Mouse (Mus musculus) large intestine, adult 2 months (tissue): ENCODE measurements around the gene Cep55. TPM values are rescaled to one million over a fixed set of nuclear protein-coding genes. Genes with fewer than 3 reads are reported as not detected.
A peak's percentile ranks its signal among the peaks of the same experiment; 100 is the strongest.

Experiments
- DNase-seq: peaks from one replicate; pipeline ENCODE4 v3.0.0-alpha.2; 2012; ENCODE audit warnings: low read depth, low spot score
- WGBS: fragments of 180-500 bp; shearing (Covaris S2); methylation state at CpG from one replicate; pipeline ENCODE4 v1.1.7; 2018; 5-methylcytosine and 5-hydroxymethylcytosine counted together
- polyA plus RNA-seq: library from polyadenylated mRNA; depleted of rRNA; stranded (reverse); fragments of >200 nt; gene quantifications from 2 replicates; pipeline ENCODE4 v1.2.3, GENCODE M21; 2012; rRNA removed

Gene Cep55
- polyA plus RNA-seq, 1 experiment, result 6.9 TPM

DNA sequence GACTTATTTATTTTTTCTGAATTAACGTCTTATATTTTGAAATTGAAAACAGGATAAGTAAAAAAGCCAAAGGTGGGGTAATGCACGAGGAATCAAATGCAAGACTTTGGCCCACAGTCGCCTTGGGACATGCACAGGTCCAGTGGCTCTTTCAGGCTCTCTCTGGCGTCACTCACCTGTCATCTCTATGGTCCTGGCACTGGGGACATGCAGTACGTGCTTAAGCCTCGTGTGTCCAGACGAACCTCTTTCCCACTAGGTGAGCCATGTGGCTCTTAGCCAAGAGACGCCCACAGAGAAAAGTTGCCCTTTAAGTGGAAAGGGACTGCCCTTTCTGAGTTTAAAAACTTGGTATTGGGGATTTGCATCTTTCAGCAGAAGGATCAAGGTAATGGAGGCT is 34.5 kb downstream of the Cep55 start:
- 63% methylated on average over 8 of the region's 8 CpGs for WGBS
- no peak for DNase-seq

DNA sequence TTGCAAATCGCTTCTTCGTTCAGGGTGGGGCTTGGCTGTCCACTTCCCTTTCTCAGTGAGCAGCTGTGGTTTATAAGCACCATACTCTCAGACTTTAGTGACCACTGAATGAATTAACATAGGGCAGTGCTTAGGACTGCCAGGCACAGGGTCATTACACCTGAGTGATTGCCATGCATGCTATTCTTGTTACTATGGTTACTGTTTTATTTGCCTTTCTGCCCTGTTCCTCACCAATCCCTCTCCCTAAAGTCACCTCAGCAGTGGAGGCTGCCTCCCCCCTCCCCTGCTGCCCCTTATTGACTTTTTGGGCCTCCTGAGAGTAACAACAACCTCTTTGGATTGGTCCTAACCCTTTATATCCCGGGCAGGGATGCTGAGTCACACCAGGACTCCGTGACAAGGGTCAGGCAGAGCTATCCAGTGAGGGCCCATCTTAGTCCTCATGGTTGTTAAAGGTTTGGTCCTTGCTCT is 36.7 kb downstream of the Cep55 start:
- 24% methylated on average over 4 of the region's 4 CpGs for WGBS
- DNase-seq, result no peak

DNA sequence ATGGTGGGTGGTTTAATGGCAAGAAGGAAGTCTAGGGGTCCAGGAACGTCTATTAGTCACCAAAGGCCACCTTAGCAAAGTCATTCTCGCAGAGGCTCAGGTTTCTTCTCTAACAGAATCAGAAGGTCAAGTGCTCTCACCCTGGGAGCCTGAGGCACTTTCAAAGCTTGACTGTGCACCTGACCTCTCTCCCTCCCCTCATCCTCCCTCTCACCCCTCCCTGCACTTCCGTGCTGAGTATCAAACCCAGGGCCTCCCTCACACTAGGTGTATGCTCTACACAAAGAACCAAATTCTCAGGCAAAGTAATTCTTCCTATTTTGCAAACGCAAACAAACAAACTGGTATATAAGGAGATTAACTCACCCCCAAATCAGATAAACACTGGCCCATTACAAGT is 41.4 kb downstream of the Cep55 start:
- no peak for DNase-seq
- 54% methylated on average over 4 of the region's 4 CpGs for WGBS

DNA sequence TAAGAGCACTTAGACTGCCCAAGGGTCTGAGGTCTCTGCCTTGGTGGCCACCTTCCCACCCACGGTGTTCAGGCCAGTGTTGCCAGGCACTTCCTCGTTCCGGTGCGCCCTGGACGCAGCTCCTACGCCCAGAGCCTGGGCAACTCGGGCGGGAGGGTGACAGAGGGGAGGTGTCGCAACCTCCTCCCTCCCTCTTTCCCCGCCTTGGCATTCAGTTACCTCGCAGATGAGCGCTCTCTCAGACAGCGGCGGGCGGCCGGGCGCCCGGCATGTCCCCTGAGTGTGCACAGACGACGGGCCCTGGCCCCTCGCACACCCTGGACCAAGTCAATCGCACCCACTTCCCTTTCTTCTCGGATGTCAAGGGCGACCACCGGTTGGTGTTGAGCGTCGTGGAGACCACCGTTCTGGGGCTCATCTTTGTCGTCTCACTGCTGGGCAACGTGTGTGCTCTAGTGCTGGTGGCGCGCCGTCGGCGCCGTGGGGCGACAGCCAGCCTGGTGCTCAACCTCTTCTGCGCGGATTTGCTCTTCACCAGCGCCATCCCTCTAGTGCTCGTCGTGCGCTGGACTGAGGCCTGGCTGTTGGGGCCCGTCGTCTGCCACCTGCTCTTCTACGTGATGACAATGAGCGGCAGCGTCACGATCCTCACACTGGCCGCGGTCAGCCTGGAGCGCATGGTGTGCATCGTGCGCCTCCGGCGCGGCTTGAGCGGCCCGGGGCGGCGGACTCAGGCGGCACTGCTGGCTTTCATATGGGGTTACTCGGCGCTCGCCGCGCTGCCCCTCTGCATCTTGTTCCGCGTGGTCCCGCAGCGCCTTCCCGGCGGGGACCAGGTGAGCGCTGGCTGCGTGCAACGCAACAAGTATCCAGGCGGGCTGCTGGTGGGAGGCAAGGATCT is 42.3 kb downstream of the Cep55 start, which contains the start of gene Ffar4:
Ffar4 (plus strand) TSS at position 214 of the 901 bp plus-strand sequence.
- WGBS, result under 1% methylated on average over 77 of the region's 77 CpGs
- DNase-seq, result no peak

DNA sequence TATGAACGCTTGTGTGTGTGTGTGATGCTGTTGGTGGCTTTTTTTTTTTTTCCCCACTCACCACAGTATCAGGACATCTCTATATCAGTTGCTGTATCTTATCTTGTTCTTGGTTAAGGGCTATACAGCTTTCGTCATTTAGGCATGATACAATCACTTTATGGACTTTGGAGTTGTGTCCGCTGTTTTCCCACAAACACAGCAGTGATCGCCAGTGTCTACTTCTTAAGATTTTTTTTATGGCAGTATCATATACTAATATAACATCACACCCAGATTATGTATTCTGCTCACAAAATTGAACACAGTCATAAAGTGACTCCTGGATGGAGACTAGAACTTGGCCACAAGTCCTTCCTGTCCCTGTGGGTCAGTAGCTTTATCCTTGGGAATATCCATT is 53.1 kb downstream of the Cep55 start:
- peak; percentile 81 for DNase-seq
- WGBS, result 39% methylated on average over 4 of the region's 4 CpGs

DNA sequence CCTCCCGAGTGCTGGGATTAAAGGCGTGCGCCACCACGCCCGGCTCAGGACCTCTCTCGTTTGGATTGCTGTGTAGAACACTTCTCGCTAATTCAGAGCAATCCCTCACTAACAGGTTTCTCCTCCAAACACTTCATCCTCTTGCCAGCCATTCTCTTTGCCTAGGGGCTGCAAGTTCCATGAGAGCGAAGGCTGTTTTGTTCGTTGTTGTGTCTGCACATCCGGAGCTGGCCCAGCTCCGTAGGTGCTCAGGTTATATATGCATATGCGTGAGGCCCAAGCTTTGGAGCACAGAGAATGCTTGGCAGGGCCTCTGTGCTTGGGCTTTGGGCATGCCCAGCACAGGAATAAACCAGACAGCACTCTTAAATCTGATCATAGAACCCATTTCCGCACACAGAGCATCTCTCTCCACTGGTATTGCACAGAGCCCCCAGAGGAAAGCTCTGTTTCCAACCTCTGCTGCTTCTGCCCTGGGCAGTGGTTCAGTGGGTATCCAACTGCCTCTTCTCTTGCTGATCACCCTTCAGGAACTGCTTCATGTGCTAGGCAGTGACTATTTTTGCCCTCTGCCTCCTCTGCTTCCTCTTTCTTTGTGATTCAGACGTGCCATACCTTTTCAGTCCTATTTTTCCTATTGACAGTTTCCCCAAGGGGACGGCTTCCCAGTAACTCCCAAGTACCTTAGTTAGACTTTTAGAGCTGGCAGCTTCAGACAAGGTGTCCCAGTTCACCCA is 54.9 kb downstream of the Cep55 start:
- 92% methylated on average over 15 of the region's 15 CpGs for WGBS
- no peak for DNase-seq

DNA sequence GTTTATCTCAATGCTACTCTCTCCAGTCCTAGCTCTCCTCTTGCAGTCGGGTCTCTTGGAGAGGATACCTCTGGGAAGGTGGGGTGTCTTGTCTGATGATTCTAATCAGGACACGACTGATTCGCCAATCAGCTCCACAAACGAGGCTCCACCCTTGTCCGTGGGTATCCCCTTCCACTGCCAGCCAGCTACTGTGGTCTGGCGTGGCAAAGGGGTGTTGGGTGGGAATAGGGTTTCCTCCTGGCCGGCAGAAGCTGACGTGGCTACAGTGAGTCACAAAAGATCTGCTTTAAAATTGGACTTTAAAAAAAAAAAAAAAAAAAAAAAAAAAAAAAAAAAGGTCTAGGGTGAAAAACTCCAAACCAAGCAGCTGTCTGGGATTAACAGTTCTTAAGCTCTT is 56.2 kb downstream of the Cep55 start:
- DNase-seq, result no peak
- WGBS, result 82% methylated on average over 8 of the region's 8 CpGs

DNA sequence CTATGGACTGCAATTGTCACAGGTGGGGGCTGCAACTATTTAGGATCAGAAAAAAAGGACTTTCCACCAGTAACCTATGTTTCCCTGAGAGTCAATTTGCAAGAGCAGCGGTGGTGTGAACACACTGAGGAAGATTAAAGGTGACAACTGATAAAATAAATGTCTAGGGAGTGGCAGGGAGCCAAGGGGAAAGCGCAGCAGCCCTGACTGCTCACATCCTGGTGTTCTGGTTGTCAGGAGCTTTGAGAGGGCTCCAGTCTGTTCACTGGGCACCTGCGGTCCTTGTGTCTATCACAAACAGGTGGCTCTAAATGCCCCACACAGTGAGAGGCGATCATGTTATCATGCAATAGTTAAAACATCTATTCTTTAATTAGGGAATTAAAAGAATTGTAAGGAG is 57.8 kb downstream of the Cep55 start:
- 30% methylated on average over 4 of the region's 4 CpGs for WGBS
- no peak for DNase-seq

DNA sequence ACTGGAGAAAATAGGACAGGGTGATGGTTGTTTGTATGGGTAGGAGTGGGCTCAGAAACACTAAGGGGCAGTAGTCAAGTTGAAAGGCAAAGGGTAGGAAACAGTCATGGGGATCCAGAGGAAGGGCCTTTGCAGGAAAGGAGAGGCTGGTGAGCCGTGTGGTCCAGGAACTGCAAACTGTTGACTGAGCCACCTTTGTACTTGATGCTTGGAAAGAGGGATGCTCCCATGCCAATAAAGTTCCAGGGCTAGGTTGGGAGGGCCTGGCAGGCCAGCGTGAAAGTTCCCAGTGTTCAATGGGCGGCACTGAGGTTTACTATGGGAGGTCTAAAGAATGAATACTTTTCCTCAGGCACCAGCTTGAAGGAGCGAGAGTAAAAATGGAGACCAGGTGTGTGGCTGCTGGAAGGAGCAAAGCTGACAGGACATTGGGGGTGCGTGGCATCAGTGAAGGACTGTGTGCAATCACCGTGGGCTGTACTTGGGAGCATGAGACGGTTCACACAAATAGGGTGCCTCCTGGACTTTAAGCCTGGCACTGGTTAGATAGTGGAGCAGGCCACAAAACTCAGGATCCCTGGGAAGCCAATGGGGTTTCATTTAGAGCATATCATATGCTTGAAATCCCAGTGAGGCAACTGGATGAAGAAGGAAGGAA is 60.2 kb downstream of the Cep55 start:
- 85% methylated on average over 7 of the region's 7 CpGs for WGBS
- DNase-seq, result no peak

DNA sequence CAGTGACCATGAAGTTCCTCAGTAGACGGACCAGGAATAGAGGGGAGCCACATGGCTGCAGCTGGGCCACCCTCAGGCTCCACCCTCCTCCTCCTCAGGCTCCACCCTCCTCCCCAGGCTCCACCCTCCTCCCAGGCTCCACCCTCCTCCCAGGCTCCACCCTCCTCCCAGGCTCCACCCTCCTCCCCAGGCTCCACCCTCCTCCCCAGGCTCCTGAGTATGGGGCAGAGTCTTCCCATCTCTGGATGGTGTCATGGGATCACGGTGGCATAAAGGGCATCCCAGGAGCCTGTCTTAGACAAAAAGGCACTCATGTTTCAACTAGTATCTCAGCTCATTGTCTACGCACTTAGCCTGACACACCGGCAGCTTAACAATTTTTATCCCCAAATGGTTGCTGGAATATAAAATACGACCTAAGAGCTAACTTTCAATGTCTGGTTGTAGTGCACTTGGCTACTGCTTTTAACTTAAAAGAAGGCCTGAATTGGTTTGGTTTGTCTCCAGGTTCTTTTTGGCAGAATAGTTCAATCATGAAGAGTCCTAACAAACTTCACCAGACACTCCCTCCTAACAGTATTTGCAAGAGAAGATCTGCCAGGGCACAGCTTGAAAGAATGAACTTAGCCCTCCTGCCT is 65.4 kb downstream of the Cep55 start:
- WGBS, result 87% methylated on average over 5 of the region's 5 CpGs
- no peak for DNase-seq

DNA sequence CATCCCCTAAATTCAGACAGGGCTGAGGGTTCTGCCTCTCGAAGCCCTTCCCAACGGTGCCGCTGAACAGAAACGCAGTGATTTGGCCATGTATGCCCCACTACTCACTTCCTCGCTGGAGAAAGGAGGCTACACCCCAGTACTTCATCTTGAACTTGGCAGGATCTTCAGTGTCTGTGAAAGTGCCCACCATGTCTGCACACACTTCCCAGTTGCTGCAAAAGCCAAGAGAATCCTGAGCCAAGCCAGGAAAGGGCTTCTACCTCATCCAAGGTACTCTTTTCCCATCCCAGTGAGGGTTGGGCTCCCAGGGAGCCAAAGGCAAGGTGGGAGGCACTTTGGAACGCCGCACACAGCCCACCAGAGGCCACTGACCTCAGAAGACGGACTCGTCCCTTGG is 69.1 kb downstream of the Cep55 start:
- 44% methylated on average over 9 of the region's 9 CpGs for WGBS

More for the DNA sequence above, 69.1 kb downstream of the Cep55 start:
- DNase-seq, result no peak

Other genes starting within 250 kb of the Cep55 start
- 12.8 and 13.6 TPM in 2 replicates for gene Myof, start 11.4 kb upstream of the Cep55 start, polyA plus RNA-seq
- gene Ffar4, start 42.1 kb downstream of the Cep55 start, polyA plus RNA-seq, result 12.4 and 22.7 TPM in 2 replicates
- 13.0 and 15.4 TPM in 2 replicates for gene Rbp4, start 70.3 kb downstream of the Cep55 start, polyA plus RNA-seq
- not detected in 2 replicates for gene Pde6c, start 77.8 kb downstream of the Cep55 start, polyA plus RNA-seq
- 2.3 and 3.3 TPM in 2 replicates for gene Fra10ac1, start 169.1 kb downstream of the Cep55 start, polyA plus RNA-seq
- 0.05 and 0.15 TPM in 2 replicates for gene Lgi1, start 209.5 kb downstream of the Cep55 start, polyA plus RNA-seq